Mouse (Mus musculus) v-Abl transformed pro-B cells (cell line): ENCODE results near the gene Mast3.

Source experiments
- in situ Hi-C, 2 experiments: fragments of 400-800 bp; cut with MboI; formaldehyde crosslinking; loops; one replicate each; pipeline ENCODE4 v1.15.1; 2025; ENCODE audit not compliant: unreplicated experiment in 2 of 2

Mast3 gene

GRCm38 (mm10) chr8:70752000-70752764, 52.7 kb downstream of the Mast3 start:
- in situ Hi-C loops: loop anchor here in 1 of 2 experiments (5.0 kb wide), 2 partner anchors 35 to 80 kb away; partner anchors contain the start of genes Gm3336 and Lsm4

DNA sequence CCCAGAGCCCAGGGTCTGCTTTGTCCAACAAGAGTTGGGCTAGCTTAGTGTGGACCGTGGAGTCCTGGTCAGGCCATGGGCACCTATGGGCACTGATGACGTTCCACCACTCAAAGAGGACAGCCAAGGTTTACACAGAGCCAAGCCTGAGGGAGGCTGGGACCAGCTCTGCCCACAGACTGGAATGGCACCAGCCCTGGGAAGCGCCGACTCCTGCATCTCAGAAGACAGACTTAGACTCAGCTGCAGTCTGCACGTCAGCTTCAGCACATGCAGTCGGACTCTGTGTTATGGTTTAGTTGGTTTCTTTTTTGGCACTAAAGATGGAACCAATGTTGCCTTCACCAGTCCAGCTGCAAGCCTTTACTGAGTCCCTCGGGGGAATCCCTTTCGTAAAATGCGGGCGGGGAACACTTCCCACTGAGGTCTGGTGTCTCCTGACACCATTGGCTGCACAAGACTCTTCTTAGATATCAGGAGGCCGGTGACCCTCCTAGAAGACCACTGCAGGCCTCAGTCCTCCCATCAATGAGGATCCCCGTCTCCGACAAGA, 54.6 kb downstream of the Mast3 start:
- in situ Hi-C loops: loop anchor here in 1 of 2 experiments (5.0 kb wide), 2 partner anchors 33 to 78 kb away; partner anchors contain the start of genes Gm3336 and Lsm4

GRCm38 (mm10) chr8:70749097-70749674, 55.7 kb downstream of the Mast3 start:
- in situ Hi-C loops: no loop called here

DNA sequence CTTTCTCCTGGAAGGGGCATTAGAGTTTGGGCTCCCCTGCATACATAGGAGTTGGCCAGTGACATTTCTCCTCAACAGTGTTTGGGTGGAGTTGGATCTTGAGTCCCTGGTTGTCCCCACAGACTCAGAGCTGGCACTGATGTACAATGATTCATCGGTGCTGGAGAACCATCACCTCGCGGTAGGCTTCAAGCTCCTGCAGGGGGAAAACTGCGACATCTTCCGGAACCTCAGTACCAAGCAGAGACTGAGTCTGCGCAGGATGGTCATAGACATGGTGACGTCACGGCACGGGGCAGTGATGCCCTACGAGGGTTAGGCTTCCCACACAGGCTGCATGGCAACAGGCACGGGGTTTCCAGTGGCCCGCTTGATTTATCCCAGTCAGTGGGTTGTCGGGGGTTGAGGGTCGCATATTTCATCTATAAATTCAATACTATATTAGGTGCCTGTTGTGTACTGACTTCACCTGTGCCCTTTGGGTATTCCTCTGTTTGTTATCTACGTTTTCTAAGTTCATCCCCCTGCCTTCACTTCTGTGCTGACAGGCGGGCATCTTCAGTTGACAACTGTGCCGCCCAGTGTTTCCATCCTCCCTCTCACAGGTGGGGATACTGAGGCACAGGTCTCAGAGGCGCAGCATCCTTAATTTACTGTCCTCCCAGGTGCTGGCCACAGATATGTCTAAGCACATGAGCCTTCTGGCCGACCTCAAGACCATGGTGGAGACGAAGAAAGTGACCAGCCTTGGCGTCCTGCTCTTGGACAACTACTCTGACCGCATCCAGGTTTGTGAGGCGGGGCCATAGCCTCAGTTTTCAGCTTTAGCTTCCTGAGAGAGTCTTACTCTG, 56.4 kb downstream of the Mast3 start:
- in situ Hi-C loops: no loop called here

- in situ Hi-C loops: no loop called here
These were observed 57.5 kb downstream of the Mast3 start for GRCm38 (mm10) chr8:70747211-70747890.

DNA sequence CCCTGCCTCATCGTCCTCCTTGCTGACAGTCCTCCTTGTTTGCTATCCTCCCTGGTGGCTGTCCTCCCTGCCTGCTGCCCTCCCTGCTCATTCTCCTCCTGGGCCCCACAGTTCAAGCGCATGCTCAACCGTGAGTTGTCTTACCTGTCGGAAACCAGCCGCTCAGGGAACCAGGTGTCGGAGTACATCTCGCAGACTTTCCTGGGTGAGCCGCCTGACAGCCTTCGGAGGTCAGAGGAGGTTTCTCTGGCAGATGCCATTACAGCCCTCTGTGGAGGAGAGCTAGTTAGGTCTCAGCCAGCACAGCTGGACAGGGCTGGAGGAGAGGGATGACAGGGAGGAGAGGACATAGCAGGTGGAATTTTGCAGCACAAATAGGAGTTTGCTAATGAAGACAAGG, 58.2 kb downstream of the Mast3 start:
- in situ Hi-C loops: no loop called here

GRCm38 (mm10) chr8:70745691-70746220, 59.1 kb downstream of the Mast3 start:
- in situ Hi-C loops: no loop called here

DNA sequence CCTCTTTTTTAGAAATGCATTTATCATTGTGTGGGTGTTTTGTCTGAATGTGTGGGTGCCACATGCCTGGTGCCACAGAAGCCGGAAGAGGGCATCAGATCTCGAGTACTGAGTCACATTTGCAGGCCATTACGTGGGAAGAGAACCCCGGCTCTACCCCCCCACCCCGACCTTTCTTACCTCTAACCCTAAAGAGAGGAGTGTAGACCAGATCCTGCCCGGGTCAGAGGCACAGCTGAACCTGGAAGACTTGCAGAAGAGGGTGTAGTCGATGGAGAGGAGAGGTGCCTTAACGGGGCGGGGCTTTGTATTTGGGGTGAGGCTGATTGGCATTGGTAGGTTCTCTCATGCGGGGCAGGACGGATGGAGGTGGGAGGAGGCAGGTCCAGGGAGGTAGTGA, 60.0 kb downstream of the Mast3 start:
- in situ Hi-C loops: no loop called here

- in situ Hi-C loops: no loop called here
These were observed 60.9 kb downstream of the Mast3 start for GRCm38 (mm10) chr8:70743656-70744590.

- in situ Hi-C loops: no loop called here
These were observed 61.7 kb downstream of the Mast3 start for GRCm38 (mm10) chr8:70742981-70743655.

GRCm38 (mm10) chr8:70742176-70742575, 62.7 kb downstream of the Mast3 start:
- in situ Hi-C loops: no loop called here

DNA sequence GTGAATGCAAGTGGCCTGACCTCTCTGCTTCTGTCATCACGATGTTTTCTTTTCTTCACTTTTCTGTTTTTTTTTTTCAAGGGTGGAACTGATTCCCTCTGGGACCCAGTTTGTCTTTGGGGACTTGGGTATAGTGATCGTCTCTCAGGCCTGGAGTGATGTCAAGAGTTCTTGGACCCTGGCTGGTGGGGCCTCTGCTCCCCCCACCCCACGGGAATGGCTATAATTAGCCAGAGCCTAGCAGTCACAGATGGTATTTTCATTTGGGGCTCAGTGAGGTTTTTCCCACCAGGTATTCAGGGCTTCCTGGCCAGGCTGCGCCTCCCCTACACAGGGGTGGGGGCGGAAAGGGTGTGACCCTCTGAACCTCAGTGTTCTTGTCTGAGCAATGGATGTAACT, 63.2 kb downstream of the Mast3 start:
- in situ Hi-C loops: no loop called here

DNA sequence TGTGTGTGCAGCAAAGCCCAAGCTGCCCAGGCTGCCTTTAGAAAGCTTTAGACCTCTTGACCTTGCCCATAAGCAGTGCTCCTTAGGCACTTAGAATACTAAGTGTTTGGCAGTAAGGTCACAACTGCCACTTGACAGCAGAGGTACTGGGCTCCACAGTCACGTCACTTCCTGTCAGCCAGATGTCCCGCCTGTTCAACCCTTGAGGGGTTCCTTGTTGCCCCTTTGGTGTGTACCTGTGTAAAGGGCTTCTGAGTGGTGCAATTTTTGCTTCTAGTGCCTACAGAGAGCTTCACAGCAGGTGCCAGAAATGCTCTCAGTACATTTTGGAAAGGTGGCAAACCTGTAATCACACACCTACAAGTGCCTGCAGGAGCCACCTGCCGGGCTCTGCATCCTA, 66.6 kb downstream of the Mast3 start:
- in situ Hi-C loops: no loop called here

DNA sequence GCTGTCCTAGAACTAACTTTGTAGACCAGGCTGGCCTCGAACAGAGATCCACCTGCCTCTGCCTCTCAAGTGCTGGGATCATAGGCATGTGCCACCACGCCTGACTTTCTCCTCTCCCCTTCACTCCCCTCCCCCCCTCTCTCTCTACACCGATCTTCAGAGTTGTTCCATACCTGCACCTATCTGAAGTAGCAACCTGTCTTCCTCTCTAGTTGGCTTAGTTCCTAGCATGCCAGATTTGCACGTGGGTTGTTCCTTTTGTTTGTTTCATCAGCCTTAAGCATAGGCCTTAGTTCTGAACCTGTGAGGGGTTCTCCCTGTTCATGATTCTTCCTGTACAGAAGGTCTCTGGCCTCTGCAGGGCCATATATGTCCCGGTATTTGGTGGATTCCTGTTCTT, 67.1 kb downstream of the Mast3 start:
- in situ Hi-C loops: no loop called here

DNA sequence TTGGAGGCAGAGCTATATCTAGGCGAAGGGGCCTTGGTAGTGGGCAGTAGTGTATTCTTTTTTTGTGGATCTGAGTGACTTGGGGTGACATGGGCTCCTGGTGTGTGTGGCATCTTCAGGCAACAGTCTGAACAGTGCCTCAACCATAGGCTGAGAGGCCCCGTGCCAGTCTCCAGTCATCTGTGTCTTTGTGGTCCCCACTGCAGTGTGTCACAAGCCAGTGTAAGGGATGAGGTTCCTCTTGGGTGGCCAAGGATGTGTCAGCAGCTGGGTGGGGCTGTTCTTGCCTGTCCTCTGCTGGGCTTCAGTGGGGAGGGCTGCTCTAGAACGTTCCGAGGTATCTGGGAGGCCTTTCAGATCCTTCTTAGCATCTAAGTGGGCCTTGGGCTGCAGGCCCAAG, 73.9 kb downstream of the Mast3 start:
- in situ Hi-C loops: no loop called here

- in situ Hi-C loops: no loop called here
These were observed 74.9 kb downstream of the Mast3 start for GRCm38 (mm10) chr8:70729808-70730475.
